Mouse (Mus musculus): ENCODE results near the gene Rpl5.

GRCm38 (mm10) chr5:107942941-107943340, 42.6 kb downstream of the Rpl5 start:
- TF ChIP-seq CTCF (IDR thresholded peaks at IDR 0.05; ENCODE audit: control insufficient read depth, insufficient read depth, insufficient read length) (no peak), CEBPB (IDR thresholded peaks at IDR 0.05; ENCODE audit: low read depth) (no peak), MAX (IDR thresholded peaks at IDR 0.05) (no peak), MYOG (IDR thresholded peaks at IDR 0.05; ENCODE audit: control insufficient read depth, extremely low read depth, insufficient read length) (no peak), FOSL1 (IDR thresholded peaks at IDR 0.05; ENCODE audit: insufficient read depth, low read length, poor library complexity, severe bottlenecking) (no peak), USF1 (IDR thresholded peaks at IDR 0.05; ENCODE audit: low read depth) (no peak)
